Mouse (Mus musculus) ES-Bruce4 (cell line): ENCODE measurements around the gene Odf3b.

Experiments used
- CTCF ChIP-seq: IDR thresholded peaks from one replicate; pipeline ENCODE4 v1.8.1; 2011; ENCODE audit warnings: low read depth, low read length
- POLR2A ChIP-seq: IDR thresholded peaks from one replicate; pipeline ENCODE4 v1.8.1; 2011; ENCODE audit warnings: low read length; ENCODE audit not compliant: insufficient read depth

DNA sequence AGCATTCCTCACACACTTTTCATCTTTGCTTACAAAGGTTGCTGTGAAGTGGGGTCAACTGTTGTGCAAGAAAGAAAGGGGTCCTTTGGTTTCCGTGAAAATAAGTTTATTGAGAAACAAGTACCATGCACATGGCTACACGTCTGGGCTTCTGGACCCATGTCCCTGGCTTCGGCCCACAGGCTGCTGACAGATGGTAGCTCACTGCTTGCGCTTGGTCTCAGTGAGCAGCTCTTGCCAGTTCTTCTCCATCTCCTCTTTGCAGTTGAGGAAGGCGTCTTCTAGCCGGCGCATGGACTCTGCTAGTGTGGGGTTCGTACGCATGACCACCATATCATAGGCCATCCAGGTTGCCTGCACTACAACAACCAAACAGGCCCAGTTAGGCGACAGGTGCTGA is 11.0 kb upstream of the Odf3b start:
- TF ChIP-seq CTCF, result no peak
- TF ChIP-seq POLR2A, result no peak
